Mouse (Mus musculus) midbrain, embryonic 10.5 days (tissue): ENCODE results near the gene Cbln3. TPM values are rescaled to one million over a fixed set of nuclear protein-coding genes. Genes with fewer than 3 reads are reported as not detected.

Source experiments
- DNase-seq: peaks from one replicate; pipeline ENCODE4 v3.0.0-alpha.2; 2017; ENCODE audit warnings: low spot score
- H3K27ac ChIP-seq: fragments of 300-500 bp; sonication (generic); replicated peaks from 2 replicates; pipeline ENCODE4 v1.5.1; 2016; ENCODE audit warnings: mild to moderate bottlenecking
- H3K27me3 ChIP-seq: fragments of 300-500 bp; sonication (generic); 2 replicates; pipeline ENCODE4 v1.6.1; 2016; ENCODE audit warnings: low read depth, mild to moderate bottlenecking; ENCODE audit not compliant: poor library complexity, severe bottlenecking
- H3K36me3 ChIP-seq: fragments of 300-500 bp; sonication (generic); 2 replicates; pipeline ENCODE4 v1.6.1; 2016; ENCODE audit warnings: mild to moderate bottlenecking, moderate library complexity
- H3K4me1 ChIP-seq: fragments of 300-500 bp; sonication (generic); 2 replicates; pipeline ENCODE4 v1.6.1; 2016
- H3K4me3 ChIP-seq: fragments of 300-500 bp; sonication (generic); 2 replicates; pipeline ENCODE4 v1.5.1; 2016; ENCODE audit warnings: mild to moderate bottlenecking, moderate library complexity
- H3K9me3 ChIP-seq: fragments of 300-500 bp; sonication (generic); replicated peaks from 2 replicates; pipeline ENCODE4 v1.6.1; 2016; ENCODE audit warnings: mild to moderate bottlenecking
- WGBS: fragments of 180-500 bp; shearing (Covaris S2); methylation state at CpG from one replicate; pipeline ENCODE4 v1.1.7; 2016; 5-methylcytosine and 5-hydroxymethylcytosine counted together
- polyA plus RNA-seq: library from polyadenylated mRNA; unstranded; fragments of >200 nt; fragmentation: Nextera tagmentation; extraction: Ambion mirVana; gene quantifications from 2 replicates; pipeline ENCODE4 v1.2.1, GENCODE M21; 2016

Cbln3 gene
- polyA plus RNA-seq, 1 experiment from 2014 or later: 0.14 TPM

DNA sequence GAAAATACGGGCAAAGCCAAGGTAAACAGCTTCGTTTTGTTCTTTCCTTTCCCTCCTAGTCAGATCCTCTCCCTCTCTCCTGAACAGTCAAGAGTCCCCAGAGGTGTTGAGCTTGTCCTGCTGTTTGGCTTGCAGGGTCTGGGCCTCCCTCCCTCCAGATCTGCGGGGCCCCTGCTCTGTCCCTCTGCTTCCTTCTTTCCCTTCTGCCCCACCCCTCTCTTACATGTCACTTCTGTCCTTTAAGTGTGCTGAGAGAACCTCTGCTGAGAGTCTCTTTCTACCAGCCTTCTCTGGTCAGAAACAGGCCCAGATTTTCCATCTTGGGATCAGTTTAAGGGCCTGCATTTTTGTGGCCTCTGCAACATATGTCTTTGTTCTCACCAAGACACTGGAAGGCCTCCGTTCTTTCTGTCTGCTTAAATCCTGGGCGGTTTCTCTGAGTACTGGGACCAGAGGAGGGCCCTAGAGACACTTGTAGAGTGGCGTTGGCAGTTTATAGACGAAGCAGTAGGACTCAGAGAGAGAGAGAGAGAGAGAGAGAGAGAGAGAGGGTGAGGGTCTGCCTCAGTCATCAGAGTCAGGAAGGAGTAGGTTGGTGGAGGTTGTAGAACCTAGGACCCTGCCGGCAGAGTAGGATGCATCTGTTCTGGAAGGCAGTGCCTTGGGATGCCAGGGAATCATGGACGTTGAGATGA, 29.6 kb downstream of the Cbln3 start:
- 0% methylated on average over 9 of the region's 9 CpGs for WGBS
- peaks cover 18% of the 10 kb centered on the region for H3K36me3 ChIP-seq
- H3K9me3 ChIP-seq: no peaks in the 10 kb centered on the region
- H3K27ac ChIP-seq: peak overlapping the region; percentile 95
- H3K27me3 ChIP-seq: no peaks in the 10 kb centered on the region
- DNase-seq: no peak
- peaks cover 64% of the 10 kb centered on the region for H3K4me1 ChIP-seq
- H3K4me3 ChIP-seq: peak overlapping the region; percentile 77

DNA sequence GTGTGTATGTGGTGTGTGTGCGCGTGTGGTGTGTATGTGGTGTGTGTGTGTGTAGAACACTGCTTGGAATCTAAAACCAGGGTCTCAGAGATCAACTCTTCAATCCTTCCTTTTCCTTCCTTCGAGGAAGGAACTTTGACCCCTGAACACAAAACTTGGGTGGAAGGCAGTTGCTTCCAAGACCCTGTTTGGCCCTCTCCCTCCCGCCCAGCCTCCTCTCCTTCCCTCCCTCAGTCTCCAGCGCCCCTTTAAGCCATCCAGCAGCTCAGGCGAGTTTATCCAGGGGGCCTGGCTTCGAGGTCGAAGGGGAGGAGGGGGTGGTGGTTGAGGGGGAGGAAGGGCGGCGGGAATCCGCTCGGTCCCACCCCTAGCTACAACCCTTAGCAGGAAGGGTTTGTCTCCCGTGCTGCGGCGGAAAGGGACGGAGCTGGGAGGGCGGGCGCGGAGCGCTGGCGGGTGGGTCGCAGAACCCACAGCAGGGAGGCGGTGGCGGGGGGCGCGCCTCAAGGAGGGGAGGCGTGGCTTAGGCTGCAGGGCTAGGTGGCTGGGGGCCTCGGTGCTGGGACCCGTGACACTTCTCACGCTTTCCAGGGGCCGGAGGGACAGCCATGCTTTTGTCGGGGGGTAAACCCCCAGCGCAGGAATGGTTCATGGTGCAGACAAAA, 30.4 kb downstream of the Cbln3 start, which contains the start of gene Nynrin:
Gene Nynrin (plus strand): TSS at position 390 of the 665 bp plus-strand sequence.
- Histone ChIP-seq H3K27me3 (no peaks in the 10 kb centered on the region), H3K4me3 (peak within 1 kb of the TSS; percentile 77), H3K27ac (peak within 1 kb of the TSS; percentile 95), H3K9me3 (no peaks in the 10 kb centered on the region), H3K36me3 (peaks cover 12% of the 10 kb centered on the region), H3K4me1 (peaks cover 64% of the 10 kb centered on the region)
- under 1% methylated on average over 29 of the region's 33 CpGs for WGBS
- DNase-seq: peak; percentile 86

GRCm38 (mm10) chr14:55852646-55853551, 31.3 kb downstream of the Cbln3 start:
- Histone ChIP-seq H3K27ac (peak overlapping the region; percentile 95), H3K36me3 (peaks cover 7% of the 10 kb centered on the region), H3K4me3 (peak overlapping the region; percentile 77), H3K9me3 (no peaks in the 10 kb centered on the region), H3K4me1 (peaks cover 62% of the 10 kb centered on the region), H3K27me3 (no peaks in the 10 kb centered on the region)
- peak; percentile 70 for DNase-seq
- WGBS: 2% methylated on average over 11 of the region's 11 CpGs

DNA sequence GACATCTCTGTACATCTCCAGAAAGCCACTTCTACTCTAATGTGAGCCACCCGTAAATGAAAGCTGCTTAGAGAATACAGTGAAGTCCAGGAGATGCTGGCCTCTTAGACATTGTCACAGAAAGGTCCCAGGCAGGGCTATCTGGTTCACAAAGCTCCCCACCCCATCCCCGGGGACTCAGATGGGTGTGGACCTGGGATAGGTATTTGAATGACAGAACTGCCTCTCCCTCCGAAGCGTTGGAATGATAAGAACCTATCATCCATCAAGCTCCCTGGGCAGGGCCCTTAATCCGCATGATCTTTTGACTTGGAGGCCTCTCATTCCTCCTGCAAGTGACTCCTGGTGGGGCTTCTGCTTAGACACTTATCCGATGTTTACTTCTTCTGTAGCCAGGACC, 33.3 kb downstream of the Cbln3 start:
- H3K4me3 ChIP-seq: no peak overlapping the region
- H3K27ac ChIP-seq: no peak overlapping the region

DNA sequence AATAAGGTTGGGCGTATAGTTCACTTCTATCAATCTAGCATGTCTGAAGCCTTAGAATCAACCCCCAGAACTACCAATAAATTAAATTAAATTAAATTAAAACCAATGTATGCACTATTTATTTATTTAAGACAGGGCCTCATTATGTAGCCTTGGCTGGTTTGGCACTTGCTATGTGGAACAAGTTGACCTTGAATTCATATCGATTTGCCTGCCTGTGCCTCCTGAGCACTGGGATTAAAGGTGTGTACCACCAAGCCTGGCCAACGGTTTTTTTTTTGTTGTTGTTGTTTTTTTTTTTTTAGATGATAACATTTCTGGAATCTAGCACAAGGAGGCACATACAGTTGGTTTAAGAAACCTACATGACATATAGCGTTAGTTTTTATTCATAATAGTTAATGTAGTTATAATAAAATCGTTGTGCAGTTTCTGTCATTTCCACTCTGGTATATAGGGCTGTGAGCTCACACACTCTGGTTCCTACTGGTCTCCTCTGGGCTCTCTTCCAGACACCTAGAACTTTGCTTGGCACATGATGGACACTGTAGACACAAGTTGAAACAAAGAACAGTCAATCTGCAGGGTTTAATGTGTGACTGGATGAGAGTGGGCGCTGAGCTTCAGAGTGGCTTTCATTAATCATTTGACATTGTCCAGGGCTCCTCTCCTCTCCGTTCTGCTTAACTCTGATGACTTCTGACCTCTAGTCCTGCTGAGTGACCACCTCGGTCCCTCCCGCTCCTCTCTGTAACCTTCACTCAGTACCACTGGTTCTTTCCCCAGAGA, 38.5 kb downstream of the Cbln3 start:
- Histone ChIP-seq H3K9me3 (no peaks in the 10 kb centered on the region), H3K4me3 (no peak overlapping the region), H3K27ac (no peak overlapping the region), H3K27me3 (no peaks in the 10 kb centered on the region), H3K36me3 (no peaks in the 10 kb centered on the region), H3K4me1 (peaks cover 3% of the 10 kb centered on the region)
- 82% methylated on average over 9 of the region's 9 CpGs for WGBS
- no peak for DNase-seq

More for the DNA sequence above, 33.3 kb downstream of the Cbln3 start:
- H3K4me1 ChIP-seq: peaks cover 44% of the 10 kb centered on the region
- no peaks in the 10 kb centered on the region for H3K27me3 ChIP-seq
- WGBS: 72% methylated on average over 6 of the region's 6 CpGs
- H3K36me3 ChIP-seq: no peaks in the 10 kb centered on the region
- DNase-seq: no peak
- no peaks in the 10 kb centered on the region for H3K9me3 ChIP-seq

- 85% methylated on average over 4 of the region's 4 CpGs for WGBS
- Histone ChIP-seq H3K27me3 (no peaks in the 10 kb centered on the region), H3K4me3 (no peak overlapping the region), H3K9me3 (no peaks in the 10 kb centered on the region), H3K36me3 (no peaks in the 10 kb centered on the region), H3K27ac (no peak overlapping the region), H3K4me1 (peaks cover 19% of the 10 kb centered on the region)
- DNase-seq: no peak
Observed at GRCm38 (mm10) chr14:55842794-55843193, 41.4 kb downstream of the Cbln3 start.

GRCm38 (mm10) chr14:55840853-55841366, 43.3 kb downstream of the Cbln3 start:
- no peak overlapping the region for H3K27ac ChIP-seq
- no peaks in the 10 kb centered on the region for H3K27me3 ChIP-seq
- 66% methylated on average over 4 of the region's 4 CpGs for WGBS
- H3K4me1 ChIP-seq: peaks cover 19% of the 10 kb centered on the region
- DNase-seq: no peak
- no peaks in the 10 kb centered on the region for H3K9me3 ChIP-seq
- no peak overlapping the region for H3K4me3 ChIP-seq
- H3K36me3 ChIP-seq: no peaks in the 10 kb centered on the region

DNA sequence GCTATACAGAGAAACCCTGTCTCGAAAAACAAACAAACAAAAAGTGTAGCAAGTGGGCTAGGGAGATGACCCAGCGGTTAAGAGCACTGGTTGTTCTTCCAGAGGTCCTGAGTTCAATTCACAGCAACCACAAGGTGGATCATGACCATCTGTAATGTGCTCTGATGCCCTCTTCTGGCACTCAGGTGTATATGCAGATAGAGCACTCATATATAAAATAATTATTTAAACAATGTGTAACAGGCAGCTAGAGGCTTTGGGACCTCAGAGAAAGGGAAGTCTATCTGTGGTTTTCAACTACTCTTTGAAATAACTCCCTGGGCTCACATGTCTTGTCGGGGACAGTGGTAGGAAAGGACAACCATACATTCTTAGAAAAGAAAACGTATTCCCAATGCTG, 45.5 kb downstream of the Cbln3 start:
- H3K27ac ChIP-seq: no peak overlapping the region
- H3K9me3 ChIP-seq: no peaks in the 10 kb centered on the region
- H3K4me3 ChIP-seq: no peak overlapping the region
- H3K4me1 ChIP-seq: peaks cover 25% of the 10 kb centered on the region
- no peaks in the 10 kb centered on the region for H3K27me3 ChIP-seq
- WGBS: 87% methylated on average over 4 of the region's 4 CpGs
- no peaks in the 10 kb centered on the region for H3K36me3 ChIP-seq
- DNase-seq: no peak

GRCm38 (mm10) chr14:55838312-55838711, 45.9 kb downstream of the Cbln3 start:
- Histone ChIP-seq H3K27me3 (no peaks in the 10 kb centered on the region; the same call in 1 of the 2 replicates), H3K36me3 (no peaks in the 10 kb centered on the region), H3K9me3 (no peaks in the 10 kb centered on the region), H3K4me1 (peaks cover 25% of the 10 kb centered on the region), H3K27ac (no peak overlapping the region), H3K4me3 (no peak overlapping the region)
- DNase-seq: no peak
- 91% methylated on average over 5 of the region's 5 CpGs for WGBS

GRCm38 (mm10) chr14:55834808-55835533, 49.2 kb downstream of the Cbln3 start:
- Histone ChIP-seq H3K27ac (no peak overlapping the region), H3K27me3 (no peaks in the 10 kb centered on the region; the same call in 1 of the 2 replicates), H3K36me3 (peaks cover 15% of the 10 kb centered on the region; the same call in 1 of the 2 replicates), H3K4me1 (peaks cover 14% of the 10 kb centered on the region), H3K9me3 (no peaks in the 10 kb centered on the region), H3K4me3 (no peak overlapping the region)
- DNase-seq: no peak
- 73% methylated on average over 5 of the region's 5 CpGs for WGBS

GRCm38 (mm10) chr14:55833126-55833525, 51.1 kb downstream of the Cbln3 start:
- Histone ChIP-seq H3K27ac (no peak overlapping the region), H3K4me1 (peaks cover 18% of the 10 kb centered on the region), H3K27me3 (peaks cover 6% of the 10 kb centered on the region), H3K36me3 (peaks cover 19% of the 10 kb centered on the region; the same call in 1 of the 2 replicates), H3K9me3 (no peaks in the 10 kb centered on the region), H3K4me3 (no peak overlapping the region)
- WGBS: 88% methylated on average over 4 of the region's 4 CpGs
- DNase-seq: no peak
